Mouse (Mus musculus) stomach, postnatal 0 days (tissue): ENCODE measurements around the gene Clasp2. TPM values are rescaled to one million over a fixed set of nuclear protein-coding genes. Genes with fewer than 3 reads are reported as not detected.

ENCODE experiments used
- ATAC-seq: fragments of 200-750 bp; cut with Nextera tagmentation; 2 replicates; pipeline ENCODE4 v1.8.0; 2017; ENCODE audit not compliant: low FRiP score, low TSS enrichment
- DNase-seq: peaks from one replicate; pipeline ENCODE4 v3.0.0-alpha.2; 2016; ENCODE audit warnings: low spot score
- H3K27ac ChIP-seq: fragments of 300-500 bp; sonication (generic); replicated peaks from 2 replicates; pipeline ENCODE4 v1.5.1; 2014; ENCODE audit warnings: mild to moderate bottlenecking, control low read depth
- H3K27me3 ChIP-seq: fragments of 300-500 bp; sonication (generic); 2 replicates; pipeline ENCODE4 v1.6.1; 2014; ENCODE audit warnings: low read length; ENCODE audit not compliant: control insufficient read depth, insufficient read depth
- H3K36me3 ChIP-seq: fragments of 300-500 bp; sonication (generic); 2 replicates; pipeline ENCODE4 v1.6.1; 2014; ENCODE audit warnings: low read length, mixed read lengths; ENCODE audit not compliant: control insufficient read depth, insufficient read depth
- H3K4me1 ChIP-seq: fragments of 300-500 bp; sonication (generic); replicated peaks from 2 replicates; pipeline ENCODE4 v1.6.1; 2014; ENCODE audit warnings: antibody characterized with exemption; ENCODE audit not compliant: control insufficient read depth, insufficient read depth
- H3K4me2 ChIP-seq: fragments of 300-500 bp; sonication (generic); replicated peaks from 2 replicates; pipeline ENCODE4 v1.6.1; 2014; ENCODE audit warnings: low read depth, mild to moderate bottlenecking, control low read depth, moderate library complexity
- H3K4me3 ChIP-seq: fragments of 300-500 bp; sonication (generic); 2 replicates; pipeline ENCODE4 v1.5.1; 2014; ENCODE audit warnings: low read depth, low read length, control low read depth
- H3K9ac ChIP-seq: fragments of 300-500 bp; sonication (generic); 2 replicates; pipeline ENCODE4 v1.6.1; 2014; ENCODE audit warnings: mild to moderate bottlenecking, low read length, control low read depth, mixed read lengths
- H3K9me3 ChIP-seq: fragments of 300-500 bp; sonication (generic); 2 replicates; pipeline ENCODE4 v1.6.1; 2016; ENCODE audit warnings: low read length; ENCODE audit not compliant: control insufficient read depth
- CTCF ChIP-seq: IDR thresholded peaks from 2 replicates; pipeline ENCODE4 v1.5.1; 2016; ENCODE audit warnings: antibody characterized with exemption, low read depth, mild to moderate bottlenecking, moderate library complexity
- EP300 ChIP-seq: optimal IDR thresholded peaks from 2 replicates; pipeline ENCODE3; 2016; ENCODE audit warnings: antibody characterized with exemption
- WGBS: fragments of 180-500 bp; shearing (Covaris S2); extraction: QIAGEN DNeasy Blood & Tissue Kit; methylation state at CpG from one replicate; pipeline ENCODE4 v1.1.7; 2014; 5-methylcytosine and 5-hydroxymethylcytosine counted together
- polyA plus RNA-seq: library from polyadenylated mRNA; unstranded; fragments of >200 nt; fragmentation: Nextera tagmentation; extraction: Ambion mirVana; gene quantifications from 2 replicates; pipeline ENCODE4 v1.2.1, GENCODE M21; 2015

The Clasp2 gene
- polyA plus RNA-seq, 1 experiment from 2014 or later = 8.6 TPM

DNA sequence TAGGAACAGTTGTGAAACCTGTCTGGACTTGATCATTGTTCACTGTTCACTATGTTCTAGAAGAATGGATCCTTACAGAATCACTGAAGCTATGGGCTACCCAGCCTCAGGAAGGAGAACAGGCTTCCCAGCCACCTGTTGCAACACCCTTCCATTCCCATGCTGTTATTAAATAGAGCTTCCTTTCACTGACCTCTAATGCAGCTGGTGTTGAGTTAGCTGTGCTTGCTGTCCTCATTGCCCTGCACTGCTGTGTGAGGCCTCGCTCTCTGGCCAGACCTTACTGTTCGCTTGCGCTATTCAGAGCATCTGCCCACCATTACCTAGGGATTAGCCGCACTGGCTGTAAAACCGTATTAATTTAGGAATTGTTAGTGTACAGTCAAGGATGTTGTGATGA lies 96.2 kb downstream of the Clasp2 start:
- no peak overlapping the region for H3K4me3 ChIP-seq
- DNase-seq (no peak), ATAC-seq (no peak)
- H3K9ac ChIP-seq = no peak overlapping the region
- H3K27me3 ChIP-seq = no peaks in the 10 kb centered on the region
- WGBS = 96% methylated on average over 5 of the region's 5 CpGs
- no peaks in the 10 kb centered on the region for H3K4me1 ChIP-seq
- no peak overlapping the region for H3K27ac ChIP-seq
- no peaks in the 10 kb centered on the region for H3K9me3 ChIP-seq
- H3K4me2 ChIP-seq = no peak overlapping the region
- no peak for TF ChIP-seq CTCF
- TF ChIP-seq EP300 = no peak
- no peaks in the 10 kb centered on the region for H3K36me3 ChIP-seq

DNA sequence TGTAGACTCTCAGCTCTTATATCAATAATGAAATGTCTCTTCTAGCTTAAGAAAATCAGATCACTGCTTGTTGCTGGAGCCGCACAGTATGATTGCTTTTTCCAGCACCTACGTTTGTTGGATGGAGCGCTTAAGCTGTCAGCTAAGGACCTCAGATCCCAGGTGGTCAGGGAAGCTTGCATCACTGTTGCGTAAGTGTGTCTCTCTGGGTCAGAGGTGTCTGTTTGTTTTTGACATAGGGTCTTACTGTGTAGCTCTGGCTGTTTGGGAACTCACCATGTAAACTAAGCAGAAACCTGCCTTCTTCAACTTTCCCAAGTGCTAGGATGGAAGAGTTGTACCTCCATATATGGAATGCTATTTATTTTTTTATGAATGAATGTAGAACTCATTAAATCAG lies 102.8 kb downstream of the Clasp2 start:
- Histone ChIP-seq H3K27me3 (no peaks in the 10 kb centered on the region), H3K4me2 (no peak overlapping the region), H3K4me3 (no peak overlapping the region), H3K36me3 (no peaks in the 10 kb centered on the region), H3K9ac (no peak overlapping the region), H3K27ac (no peak overlapping the region), H3K4me1 (no peaks in the 10 kb centered on the region), H3K9me3 (no peaks in the 10 kb centered on the region)
- 87% methylated on average over 4 of the region's 4 CpGs for WGBS
- no peak for DNase-seq
- TF ChIP-seq EP300 (no peak), CTCF (no peak)
- ATAC-seq = no peak

DNA sequence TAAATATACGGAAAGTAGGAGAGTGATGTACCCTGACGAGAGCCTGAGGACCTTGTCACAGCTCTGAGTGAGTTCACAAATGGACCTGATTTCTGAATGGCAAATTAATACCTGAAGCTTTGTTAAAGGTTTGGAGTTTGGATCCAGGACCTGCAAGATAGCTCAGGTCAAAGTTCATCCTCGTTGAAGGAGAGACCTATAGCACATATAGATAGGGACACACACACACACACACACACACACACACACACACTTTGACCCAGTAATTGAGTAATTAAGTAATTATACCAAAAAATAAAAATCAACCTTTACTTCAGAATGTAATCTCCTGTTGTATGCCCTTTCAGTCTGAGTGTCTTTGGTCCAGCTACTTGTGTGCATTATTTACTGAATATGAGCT lies 114.2 kb downstream of the Clasp2 start:
- TF ChIP-seq EP300 (no peak), CTCF (no peak)
- Histone ChIP-seq H3K27ac (no peak overlapping the region), H3K9me3 (no peaks in the 10 kb centered on the region), H3K27me3 (no peaks in the 10 kb centered on the region), H3K4me3 (no peak overlapping the region), H3K9ac (no peak overlapping the region), H3K4me1 (no peaks in the 10 kb centered on the region), H3K36me3 (peaks cover 6% of the 10 kb centered on the region; the same call in 1 of the 2 replicates), H3K4me2 (no peak overlapping the region)
- no peak for DNase-seq
- 74% methylated on average over 3 of the region's 3 CpGs for WGBS
- ATAC-seq = no peak

DNA sequence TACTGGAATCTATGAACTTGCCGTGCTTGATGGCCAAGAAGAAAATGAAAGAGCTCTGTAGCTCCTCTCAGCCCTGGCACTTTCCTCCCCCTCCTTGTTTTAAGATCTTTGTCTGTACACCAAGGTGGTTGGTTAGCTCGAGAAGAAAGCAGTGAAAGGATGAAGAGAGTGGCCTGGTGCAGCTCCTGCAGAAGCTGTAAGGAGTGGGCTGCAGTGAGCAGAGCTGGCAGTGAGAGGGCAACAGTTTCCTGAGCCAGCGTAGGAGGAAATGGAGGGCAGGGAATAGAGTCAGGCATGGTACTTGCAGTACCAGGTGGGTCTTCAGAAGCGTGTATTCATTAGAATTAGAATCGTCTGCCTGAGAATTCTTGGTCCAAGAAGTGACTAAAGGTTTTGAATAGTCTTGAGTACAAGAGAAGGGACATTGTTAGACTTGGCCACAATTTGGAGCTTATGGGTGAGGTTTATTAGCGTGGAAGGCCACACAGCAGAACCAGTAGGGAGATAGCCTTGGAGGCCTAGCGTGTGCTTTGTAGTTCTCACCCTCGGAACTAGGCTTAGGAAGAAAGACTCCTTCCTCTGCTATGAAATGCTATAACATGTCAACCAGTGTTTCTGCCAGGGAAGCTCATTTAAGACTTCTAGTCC lies 116.1 kb downstream of the Clasp2 start:
- no peak for TF ChIP-seq EP300
- TF ChIP-seq CTCF = no peak
- H3K4me2 ChIP-seq = no peak overlapping the region
- H3K27ac ChIP-seq = no peak overlapping the region
- H3K9ac ChIP-seq = no peak overlapping the region
- ATAC-seq (no peak), DNase-seq (no peak)
- H3K4me3 ChIP-seq = no peak overlapping the region
- H3K27me3 ChIP-seq = no peaks in the 10 kb centered on the region
- no peaks in the 10 kb centered on the region for H3K4me1 ChIP-seq
- no peaks in the 10 kb centered on the region for H3K9me3 ChIP-seq
- H3K36me3 ChIP-seq = peaks cover 6% of the 10 kb centered on the region; the same call in 1 of the 2 replicates
- WGBS = 88% methylated on average over 8 of the region's 8 CpGs

DNA sequence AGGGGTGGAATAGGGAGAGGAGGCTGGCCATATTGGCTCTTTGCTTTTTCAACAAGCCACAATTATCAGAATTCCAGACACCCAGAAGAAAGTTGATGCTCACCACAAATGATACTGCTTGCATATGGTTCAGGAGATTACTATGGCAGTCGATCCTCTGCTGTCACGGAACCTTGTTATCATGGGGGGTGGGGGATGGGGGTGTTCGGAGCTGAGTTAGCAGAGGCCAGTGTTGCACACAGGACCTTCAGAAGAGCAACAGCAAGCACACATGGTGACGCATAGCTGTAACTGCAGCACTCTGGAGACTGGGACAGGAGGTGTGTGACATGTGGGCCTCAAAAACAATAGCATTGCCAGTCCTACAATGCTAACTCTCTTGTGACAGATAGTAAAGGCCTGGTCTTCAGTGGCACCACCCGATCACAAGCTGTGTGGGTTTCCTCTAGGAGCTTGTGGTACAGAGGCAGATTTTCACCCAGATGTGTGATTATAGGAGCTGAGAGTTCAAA lies 116.7 kb downstream of the Clasp2 start:
- no peak for DNase-seq

DNA sequence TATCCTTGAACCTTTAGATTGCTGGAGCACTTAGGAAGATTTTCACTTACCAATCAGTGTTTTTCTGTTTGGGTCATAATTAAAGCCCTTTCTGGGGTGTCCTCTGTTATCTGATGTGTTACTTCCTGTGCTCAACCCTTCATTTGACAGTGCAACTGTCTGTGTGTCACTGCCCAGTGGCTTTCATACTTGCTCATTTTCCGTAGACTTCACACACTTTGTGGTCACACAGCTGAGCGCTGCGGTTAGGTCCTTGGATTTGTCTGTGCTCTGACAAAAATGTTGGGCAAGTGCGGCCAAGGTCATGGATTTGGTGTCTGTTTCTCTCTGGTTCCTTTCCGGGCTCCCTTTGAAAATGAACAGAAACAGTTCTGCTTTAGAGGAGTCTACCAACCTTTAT lies 118.1 kb downstream of the Clasp2 start:
- ATAC-seq (no peak), DNase-seq (no peak)
- no peak overlapping the region for H3K4me2 ChIP-seq
- no peaks in the 10 kb centered on the region for H3K27me3 ChIP-seq
- H3K9me3 ChIP-seq = no peaks in the 10 kb centered on the region
- no peak overlapping the region for H3K9ac ChIP-seq
- H3K36me3 ChIP-seq = peaks cover 3% of the 10 kb centered on the region; the same call in 1 of the 2 replicates
- H3K4me3 ChIP-seq = no peak overlapping the region
- WGBS = 78% methylated on average over 5 of the region's 5 CpGs
- no peaks in the 10 kb centered on the region for H3K4me1 ChIP-seq
- no peak overlapping the region for H3K27ac ChIP-seq
- TF ChIP-seq EP300 = no peak
- no peak for TF ChIP-seq CTCF

More for the DNA sequence above, 116.7 kb downstream of the Clasp2 start:
- Histone ChIP-seq H3K9ac (no peak overlapping the region), H3K9me3 (no peaks in the 10 kb centered on the region), H3K27ac (no peak overlapping the region), H3K4me3 (no peak overlapping the region), H3K36me3 (peaks cover 4% of the 10 kb centered on the region; the same call in 1 of the 2 replicates), H3K4me2 (no peak overlapping the region), H3K27me3 (no peaks in the 10 kb centered on the region), H3K4me1 (no peaks in the 10 kb centered on the region)
- 87% methylated on average over 5 of the region's 5 CpGs for WGBS
- no peak for TF ChIP-seq EP300
- no peak for TF ChIP-seq CTCF
- ATAC-seq = no peak
